Mouse (Mus musculus) liver, adult 2 months (tissue): ENCODE data around the gene Ttc34.

ENCODE experiments used
- CTCF ChIP-seq: fragments of 200-500 bp; IDR thresholded peaks from 2 replicates; pipeline ENCODE4 v1.5.1; 2011; ENCODE audit warnings: low read depth, low read length, control low read depth
- POLR2A ChIP-seq: fragments of 200-500 bp; IDR thresholded peaks from 2 replicates; pipeline ENCODE4 v1.6.1; 2011; ENCODE audit warnings: low read length, control low read depth; ENCODE audit not compliant: insufficient read depth; ENCODE audit errors: extremely low read depth

DNA sequence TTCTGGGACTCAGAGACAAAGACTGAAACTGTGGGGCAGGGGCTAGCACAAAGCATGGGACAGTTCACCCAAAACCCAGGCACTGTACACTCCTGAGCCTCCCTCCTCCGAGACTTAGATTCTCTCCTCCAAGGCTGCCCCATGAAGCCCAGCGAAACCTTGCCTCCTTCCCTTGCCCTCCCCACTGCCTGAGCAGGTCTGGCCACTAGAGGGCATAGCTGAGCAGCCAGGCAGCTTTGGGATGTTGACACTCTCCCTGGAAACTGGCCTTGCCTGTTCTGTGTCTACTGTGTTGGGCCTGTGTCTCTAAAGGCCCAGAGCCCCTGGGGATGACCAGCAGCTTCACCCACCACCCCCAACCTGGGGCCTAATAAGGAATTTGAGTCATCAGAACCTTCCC is at the start of gene Ttc34:
- no peak for TF ChIP-seq POLR2A
- peak; percentile 98 for TF ChIP-seq CTCF
